Mouse (Mus musculus): ENCODE data around the gene Gfra4.

Gfra4 gene

GRCm38 (mm10) chr2:131042988-131043387 is at the start of gene Gfra4:
TSS of gene Gfra4 (minus strand) at chr2:131043088.
- DNase-seq (ENCODE audit: low spot score in 2 of 2) = no peak

GRCm38 (mm10) chr2:131090852-131091251 is 48.0 kb upstream of the Gfra4 start:
- no peak for DNase-seq (ENCODE audit: low spot score in 2 of 2)

DNA sequence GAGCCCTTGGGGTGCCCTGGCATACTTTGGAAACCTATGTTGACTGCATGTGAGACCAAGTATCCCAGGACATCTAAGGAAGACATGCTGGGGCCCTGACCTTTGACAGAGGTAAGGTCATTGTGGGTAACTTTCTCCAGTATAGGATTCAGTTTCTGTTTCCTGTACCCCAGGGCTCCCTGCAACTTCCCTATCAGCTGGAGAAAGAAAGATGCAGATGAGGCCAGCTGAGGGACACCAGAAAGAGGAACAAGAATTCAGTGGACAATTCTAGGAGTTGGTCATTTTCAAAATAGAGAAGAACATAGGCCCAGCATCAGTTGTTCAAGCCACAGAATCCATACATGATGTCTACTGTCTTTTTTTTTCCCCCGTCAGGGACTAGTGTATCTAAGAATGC is 46.7 kb upstream of the Gfra4 start:
- no peak for DNase-seq (ENCODE audit: low spot score in 2 of 2)

DNA sequence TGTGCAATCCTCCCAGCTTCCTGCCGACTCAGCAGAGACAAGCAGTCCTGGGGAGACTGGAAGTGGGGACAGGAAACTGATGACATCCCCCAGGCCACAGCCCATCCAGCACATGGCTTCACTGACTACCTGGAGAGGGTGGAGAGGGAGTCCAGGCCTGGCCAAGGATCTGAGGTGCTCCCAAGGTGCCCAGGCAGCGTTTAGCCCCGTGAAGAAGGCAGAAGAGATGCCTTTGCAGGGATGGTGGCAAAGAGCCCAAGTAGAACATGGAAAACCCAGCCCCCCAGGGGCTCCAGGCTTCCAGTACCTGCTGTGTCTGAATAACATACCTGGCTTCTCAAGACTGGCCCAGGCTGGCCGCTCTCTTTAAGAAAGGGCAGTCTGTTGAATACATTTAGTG is 45.7 kb upstream of the Gfra4 start:
- DNase-seq (ENCODE audit: low spot score in 2 of 2) = no peak

DNA sequence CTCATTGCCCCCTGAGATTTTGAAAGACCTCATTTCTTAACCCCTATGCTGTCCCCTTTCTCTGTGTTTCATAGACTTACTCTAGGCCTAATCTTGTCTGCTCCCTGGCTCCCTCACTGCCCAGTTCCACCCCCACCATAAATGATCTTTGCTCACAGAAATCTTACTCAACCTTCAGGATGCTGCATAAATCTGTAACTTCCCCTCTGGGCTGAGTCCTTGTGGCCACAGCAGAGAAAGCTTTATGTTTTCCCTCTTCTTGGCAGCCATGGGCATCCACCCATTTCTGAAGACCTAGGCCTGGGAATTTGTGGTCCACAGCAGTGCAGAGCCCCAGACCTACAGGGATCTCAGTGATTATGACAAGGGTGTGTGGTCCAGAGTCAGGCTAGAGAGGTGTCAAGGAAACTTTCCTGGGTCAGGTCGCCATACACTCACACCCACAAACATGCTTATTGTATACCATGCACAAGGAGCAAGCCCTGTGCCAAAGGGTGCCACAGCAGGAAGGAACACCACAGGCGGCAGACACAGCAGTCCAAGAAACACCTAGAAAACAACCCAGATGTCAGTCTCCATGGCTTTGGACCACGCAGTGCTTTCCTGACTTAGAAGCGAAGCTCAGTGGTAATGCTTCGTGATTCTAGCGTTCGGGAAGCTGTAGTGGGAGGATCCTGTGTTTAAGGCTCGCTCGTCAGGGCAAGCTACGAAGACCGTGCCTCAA is 43.9 kb upstream of the Gfra4 start, which contains the start of gene Siglec1:
TSS of gene Siglec1 (minus strand) at position 99 of the 724 bp plus-strand sequence.
- no peak for DNase-seq (ENCODE audit: low spot score in 2 of 2)

GRCm38 (mm10) chr2:131084206-131084605 is 41.3 kb upstream of the Gfra4 start:
- no peak for DNase-seq (ENCODE audit: low spot score in 2 of 2)

DNA sequence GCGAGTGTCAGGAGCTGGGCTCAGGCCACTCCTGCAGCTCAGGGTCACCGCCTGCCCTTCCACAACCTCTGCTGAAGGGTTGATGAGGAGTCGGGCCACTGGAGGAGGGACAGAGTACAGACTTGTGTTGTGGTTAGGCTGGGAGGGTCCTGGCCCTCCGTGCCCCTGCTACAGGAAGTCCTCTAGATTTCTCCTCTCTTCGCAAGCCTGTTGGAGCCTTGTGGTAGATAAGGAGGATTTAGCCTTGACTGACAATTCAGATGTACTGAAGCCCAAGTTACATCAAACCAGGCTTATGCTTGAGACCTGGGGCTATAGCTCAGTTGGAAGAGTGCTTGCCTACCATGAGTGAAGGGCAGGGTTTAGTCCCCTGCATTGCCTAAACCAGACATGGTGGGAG is 37.6 kb upstream of the Gfra4 start:
- no peak for DNase-seq (ENCODE audit: low spot score in 2 of 2)

DNA sequence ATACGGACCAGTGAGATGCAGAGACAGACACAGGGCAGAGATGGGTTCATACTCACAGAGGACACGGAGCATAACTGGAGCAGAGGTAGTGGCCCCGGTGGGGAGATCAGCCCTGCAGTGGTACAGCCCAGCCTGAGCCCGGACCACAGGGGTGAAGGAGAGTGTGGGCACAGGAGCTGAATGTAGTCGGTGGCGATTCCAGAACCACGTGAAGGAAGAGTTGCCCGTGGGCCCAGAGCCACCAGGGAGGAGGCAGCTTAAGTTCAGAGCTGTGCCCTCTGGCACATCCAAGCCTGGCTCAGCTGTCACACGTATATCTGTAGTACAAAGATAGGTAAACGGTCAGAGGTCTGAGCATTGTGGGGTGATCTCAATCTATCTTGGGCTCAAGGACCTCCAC is 29.6 kb upstream of the Gfra4 start:
- no peak for DNase-seq (ENCODE audit: low spot score in 2 of 2)

GRCm38 (mm10) chr2:131067481-131067880 is 24.6 kb upstream of the Gfra4 start:
- no peak for DNase-seq (ENCODE audit: low spot score in 2 of 2)

DNA sequence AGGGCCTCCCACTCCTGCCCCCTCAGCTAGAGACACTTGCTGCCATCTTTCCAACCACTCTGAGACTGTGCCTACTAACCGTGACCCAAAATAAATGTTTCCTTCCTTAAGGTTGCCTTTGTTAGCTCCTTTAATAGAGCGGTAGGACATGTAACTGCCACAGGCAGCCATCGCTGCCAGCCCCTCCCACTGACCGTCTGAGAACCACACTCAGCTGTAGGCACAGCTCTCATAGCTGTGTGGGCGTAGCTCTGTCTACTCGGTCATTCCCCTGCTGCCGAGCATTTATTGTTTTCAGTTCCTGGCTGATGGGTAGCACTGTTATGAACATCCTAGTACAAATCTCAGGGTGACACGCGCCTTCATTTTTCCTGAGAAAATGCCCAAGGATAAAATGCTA is 23.5 kb upstream of the Gfra4 start:
- DNase-seq (ENCODE audit: low spot score in 2 of 2) = no peak

GRCm38 (mm10) chr2:131063404-131063864 is 20.5 kb upstream of the Gfra4 start, which contains the start of gene Adam33:
TSS of gene Adam33 (minus strand) at chr2:131063814.
- DNase-seq (ENCODE audit: low spot score in 2 of 2) = no peak

- no peak for DNase-seq (ENCODE audit: low spot score in 2 of 2)
These were observed 18.7 kb upstream of the Gfra4 start for GRCm38 (mm10) chr2:131061607-131062006.

- DNase-seq (ENCODE audit: low spot score in 2 of 2) = no peak
These were observed 17.9 kb upstream of the Gfra4 start for GRCm38 (mm10) chr2:131060784-131061183.

DNA sequence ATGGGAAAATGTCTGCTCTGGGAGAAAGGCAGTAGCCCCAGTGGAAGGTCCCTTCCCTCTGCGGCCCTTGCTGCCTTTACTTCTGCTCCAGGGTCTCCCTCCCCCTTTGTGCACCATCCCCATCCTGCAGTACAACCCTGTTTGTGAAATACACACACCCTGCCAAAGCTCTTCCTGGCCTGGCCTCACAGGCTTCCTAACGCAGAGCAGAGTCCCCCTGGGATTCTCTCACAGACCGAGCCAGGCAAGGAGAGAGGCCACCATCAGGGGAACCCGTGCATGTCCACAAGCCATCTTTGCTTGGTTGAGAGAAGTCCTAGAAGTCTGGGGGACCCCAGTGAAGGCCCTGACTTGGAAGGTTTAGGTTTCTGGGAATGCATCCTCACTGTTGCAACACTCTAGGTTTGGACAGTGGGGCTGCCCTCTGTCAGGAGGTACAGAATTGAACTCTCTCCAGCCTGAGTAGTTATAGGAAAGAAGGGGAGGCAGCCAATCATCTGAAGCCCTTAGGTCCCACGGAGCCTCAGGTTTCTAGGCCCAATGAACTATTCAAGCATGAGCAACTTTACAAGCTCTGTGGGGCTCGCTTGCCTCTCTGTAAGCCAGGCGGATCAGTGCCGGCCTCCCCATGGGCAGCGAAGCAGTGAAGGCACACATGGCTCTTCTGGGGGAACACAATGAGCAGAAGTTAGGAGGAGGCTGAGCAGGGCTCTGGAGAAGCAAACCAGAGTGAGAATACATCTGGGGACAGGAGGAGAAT is 17.1 kb upstream of the Gfra4 start:
- DNase-seq (ENCODE audit: low spot score in 2 of 2) = no peak

- peak in 1 of 2 experiments; percentile 74 for DNase-seq (ENCODE audit: low spot score in 2 of 2)
These were observed 16.5 kb upstream of the Gfra4 start for GRCm38 (mm10) chr2:131059377-131059776.

GRCm38 (mm10) chr2:131058672-131059071 is 15.8 kb upstream of the Gfra4 start:
- no peak for DNase-seq (ENCODE audit: low spot score in 2 of 2)

- DNase-seq (ENCODE audit: low spot score in 2 of 2) = no peak
These were observed 13.3 kb upstream of the Gfra4 start for GRCm38 (mm10) chr2:131056191-131056590.

GRCm38 (mm10) chr2:131055631-131056030 is 12.7 kb upstream of the Gfra4 start:
- no peak for DNase-seq (ENCODE audit: low spot score in 2 of 2)

GRCm38 (mm10) chr2:131054646-131055264 is 11.9 kb upstream of the Gfra4 start:
- DNase-seq (ENCODE audit: low spot score in 2 of 2) = no peak

DNA sequence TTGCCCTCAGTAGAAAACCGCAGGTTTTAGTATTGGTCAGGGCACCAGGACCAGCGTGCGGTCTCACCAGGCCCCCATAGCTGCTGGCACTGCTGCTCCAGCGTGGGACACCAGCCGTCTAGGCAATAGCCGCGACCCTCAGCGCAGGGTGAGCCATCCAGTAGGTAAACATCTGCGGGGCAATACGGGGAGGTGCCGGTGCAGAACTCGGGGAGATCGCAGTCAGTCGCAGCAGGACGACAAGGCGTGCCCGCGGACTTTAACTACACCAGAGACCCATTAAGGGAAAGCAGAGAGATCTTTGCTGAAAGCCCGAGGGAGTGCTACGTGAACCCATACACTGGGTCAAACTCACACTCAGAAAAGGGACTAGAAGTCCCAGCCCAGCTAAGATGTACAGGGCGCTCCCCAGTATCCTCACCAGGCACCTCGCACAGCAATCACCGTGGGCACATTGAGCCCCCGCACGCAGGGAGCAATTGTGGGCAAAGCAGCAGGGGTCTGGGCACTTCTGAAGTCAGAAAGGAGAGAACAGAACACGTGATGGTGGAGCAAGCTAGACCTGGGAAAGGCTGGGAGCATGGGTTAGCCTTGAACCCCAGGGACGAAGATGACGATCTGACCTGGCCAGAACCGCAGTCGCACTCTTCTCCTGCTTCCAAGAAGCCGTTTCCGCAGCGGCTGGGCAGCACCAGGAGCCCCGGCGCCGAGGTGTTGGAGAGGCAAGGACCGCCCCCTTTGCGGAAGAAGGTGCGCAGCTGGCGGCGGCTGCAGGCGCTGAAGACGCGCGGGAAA is 11.2 kb upstream of the Gfra4 start:
- DNase-seq (ENCODE audit: low spot score in 2 of 2) = no peak

- DNase-seq (ENCODE audit: low spot score in 2 of 2) = no peak
These were observed 10.1 kb upstream of the Gfra4 start for GRCm38 (mm10) chr2:131052862-131053418.
